Mouse (Mus musculus) megakaryocyte, embryonic 14.5 days (primary cell): ENCODE data around the gene Ddx50.

Experiments used
- FLI1 ChIP-seq: IDR thresholded peaks from 2 replicates; pipeline ENCODE4 v1.6.1; 2012; ENCODE audit warnings: low read length, inconsistent platforms, mixed read lengths
- GATA1 ChIP-seq: IDR thresholded peaks from 3 replicates; pipeline ENCODE4 v1.6.1; 2012; ENCODE audit warnings: mixed read lengths, low read length, inconsistent platforms, borderline replicate concordance

DNA sequence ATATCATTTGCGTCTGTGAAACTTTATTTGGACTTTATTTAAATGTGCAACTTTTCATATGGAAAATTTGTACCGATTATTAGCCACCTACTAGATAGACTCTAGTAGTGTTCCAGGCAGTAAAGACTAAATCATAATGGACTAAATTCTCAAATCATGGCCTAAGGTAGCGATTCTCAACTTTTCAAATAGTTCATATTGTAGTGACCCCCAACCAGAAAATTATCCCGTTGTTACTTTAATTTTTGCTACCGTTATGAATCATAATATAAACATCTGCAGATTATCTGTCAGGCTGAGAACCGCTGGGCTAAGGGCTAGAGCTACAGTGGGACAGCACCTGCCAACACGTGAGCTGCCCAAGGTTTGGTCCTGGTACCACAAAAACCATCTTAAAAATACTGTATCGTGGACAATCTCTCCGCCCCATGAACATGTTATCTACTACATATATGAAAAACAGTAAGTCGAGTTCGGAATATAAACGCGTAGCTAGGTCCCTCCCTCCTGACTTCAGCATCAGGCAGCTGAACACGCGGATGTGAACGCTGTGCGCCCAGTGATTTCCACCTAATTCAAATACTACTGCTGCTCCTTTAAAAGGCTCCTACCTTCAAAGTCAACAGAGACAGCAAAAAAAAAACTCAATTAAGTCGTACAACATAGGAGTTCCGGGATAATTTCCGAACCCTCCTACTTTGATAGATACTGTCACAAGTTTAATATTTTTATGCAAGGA lies 49.8 kb downstream of the Ddx50 start:
- no peak for TF ChIP-seq GATA1
- no peak for TF ChIP-seq FLI1
